Mouse (Mus musculus): Measurements from ENCODE around the gene Upk3a. TPM values are rescaled to one million over a fixed set of nuclear protein-coding genes. Genes with fewer than 3 reads are reported as not detected.

Upk3a gene
- polyA plus RNA-seq (2017; shearing (Covaris generic)), result not detected

GRCm38 (mm10) chr15:85016951-85017664 is at the start of gene Upk3a:
Upk3a (plus strand) TSS chr15:85017141.

DNA sequence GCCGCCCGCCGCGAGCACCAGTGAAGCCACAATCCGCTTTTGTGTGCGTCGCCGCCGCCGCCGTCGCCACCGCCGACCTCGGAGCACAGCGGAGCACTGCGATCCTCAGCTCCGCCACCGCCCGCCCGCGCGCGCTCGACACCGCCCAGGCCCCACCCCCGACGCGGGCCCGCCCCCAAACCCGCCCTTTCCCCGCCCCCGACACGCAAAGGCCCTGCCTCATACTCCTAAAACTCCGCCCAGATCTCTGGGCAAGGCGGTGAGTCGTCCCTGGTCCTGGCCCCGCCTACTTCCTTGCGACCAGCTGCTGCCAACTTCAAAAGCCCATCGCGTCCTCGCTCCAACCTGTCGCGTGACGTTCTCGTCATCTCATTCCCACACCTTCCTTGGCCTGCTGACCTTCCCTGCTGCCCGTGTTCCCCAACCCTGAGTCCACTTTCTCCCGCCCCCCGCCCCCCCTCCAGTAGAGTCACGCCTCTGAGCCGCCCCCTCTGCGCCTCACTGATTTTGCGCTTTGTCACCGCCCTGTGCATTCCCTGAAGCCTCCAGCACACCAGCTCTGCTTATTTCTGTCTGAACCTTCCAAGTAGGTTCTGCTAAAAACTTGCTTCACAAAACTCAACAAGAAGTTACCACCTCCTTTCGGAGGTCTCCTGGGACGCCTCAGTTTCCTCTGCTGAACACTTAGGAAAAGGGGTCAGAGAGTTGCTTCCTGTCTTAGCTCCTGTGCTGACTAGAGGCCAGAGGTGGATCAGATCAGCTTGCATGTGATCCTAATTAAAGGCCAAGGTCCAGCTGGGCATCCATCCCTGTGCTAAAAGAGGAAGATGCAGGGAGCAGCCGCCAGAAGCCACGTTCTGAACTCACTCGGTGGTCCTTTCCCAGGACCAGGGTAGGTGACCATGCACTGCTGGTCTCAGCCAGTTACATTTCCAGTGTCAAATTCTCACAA is 28.8 kb upstream of the Upk3a start, which contains the start of gene 5031439G07Rik:
TSS of gene 5031439G07Rik (minus strand) at position 678 of the 952 bp plus-strand sequence.

GRCm38 (mm10) chr15:85028648-85029047 is 11.7 kb downstream of the Upk3a start, which contains the start of gene Fam118a:
Fam118a (plus strand) TSS chr15:85028948.

Other genes with a start within 250 kb of the Upk3a start
- gene Phf21b, start 161.1 kb upstream of the Upk3a start, polyA plus RNA-seq (2017; shearing (Covaris generic)), result 0.59 TPM
- 0.20 TPM for gene Gm29666, start 97.1 kb upstream of the Upk3a start, polyA plus RNA-seq (2017; shearing (Covaris generic))
- gene Nup50, start 93.7 kb upstream of the Upk3a start, polyA plus RNA-seq (2017; shearing (Covaris generic)), result 40.0 TPM
- gene 5031439G07Rik, start 28.6 kb upstream of the Upk3a start, polyA plus RNA-seq (2017; shearing (Covaris generic)), result 1.0 TPM
- 49.5 TPM for gene Fam118a, start 11.8 kb downstream of the Upk3a start, polyA plus RNA-seq (2017; shearing (Covaris generic))
- 0.31 TPM for gene Smc1b, start 114.8 kb downstream of the Upk3a start, polyA plus RNA-seq (2017; shearing (Covaris generic))
- gene Ribc2, start 114.9 kb downstream of the Upk3a start, polyA plus RNA-seq (2017; shearing (Covaris generic)), result not detected
- not detected for gene Fbln1, start 188.8 kb downstream of the Upk3a start, polyA plus RNA-seq (2017; shearing (Covaris generic))

Measured in activated CD4-positive, CD25-positive, alpha-beta regulatory T cell, adult 9 weeks (primary cell).